Mouse (Mus musculus) ES-Bruce4 (cell line): ENCODE measurements at regions not wholly inside any gene's neighbourhood (a gene's known extent, or its start where the extent isn't known, plus 50 kb on each side); places are given as distances from the start of the nearest gene placed in this dataset.

Experiments
- H3K27ac ChIP-seq: 2 replicates; pipeline ENCODE4 v1.5.1; 2012; ENCODE audit warnings: low read length, inconsistent platforms; ENCODE audit not compliant: insufficient read depth
- H3K27me3 ChIP-seq: 2 replicates; pipeline ENCODE4 v1.6.1; 2012; ENCODE audit warnings: mild to moderate bottlenecking, low read length, inconsistent platforms; ENCODE audit not compliant: control insufficient read depth, poor library complexity, insufficient read depth, severe bottlenecking
- H3K36me3 ChIP-seq: 2 replicates; pipeline ENCODE4 v1.6.1; 2012; ENCODE audit warnings: inconsistent platforms, mild to moderate bottlenecking, low read length, moderate library complexity; ENCODE audit not compliant: control insufficient read depth, poor library complexity, insufficient read depth, severe bottlenecking
- H3K4me1 ChIP-seq: one replicate; pipeline ENCODE4 v1.8.1; 2011; ENCODE audit warnings: low read length; ENCODE audit not compliant: control insufficient read depth, insufficient read depth
- H3K4me3 ChIP-seq: 2 replicates; pipeline ENCODE4 v1.5.1; 2011; ENCODE audit warnings: low read depth, mild to moderate bottlenecking, low read length
- H3K9ac ChIP-seq: 2 replicates; pipeline ENCODE4 v1.6.1; 2012; ENCODE audit warnings: low read depth, mild to moderate bottlenecking, inconsistent platforms; ENCODE audit not compliant: poor library complexity, severe bottlenecking
- H3K9me3 ChIP-seq: replicated peaks from 2 replicates; pipeline ENCODE4 v1.6.1; 2012; ENCODE audit warnings: mild to moderate bottlenecking, low read length, inconsistent platforms; ENCODE audit not compliant: control insufficient read depth, poor library complexity, insufficient read depth, severe bottlenecking
- CTCF ChIP-seq: IDR thresholded peaks from one replicate; pipeline ENCODE4 v1.8.1; 2011; ENCODE audit warnings: low read depth, low read length
- EP300 ChIP-seq: IDR thresholded peaks from 2 replicates; pipeline ENCODE4 v1.6.1; 2011; ENCODE audit warnings: low read depth, low read length; ENCODE audit not compliant: insufficient read depth
- POLR2A ChIP-seq: IDR thresholded peaks from one replicate; pipeline ENCODE4 v1.8.1; 2011; ENCODE audit warnings: low read length; ENCODE audit not compliant: insufficient read depth

GRCm38 (mm10) chr2:92743911-92744310, 144.4 kb downstream of the Chst1 start:
- H3K9ac ChIP-seq, result no peak overlapping the region
- TF ChIP-seq EP300, result no peak
- TF ChIP-seq POLR2A, result no peak
- TF ChIP-seq CTCF, result no peak
- peaks cover 5% of the 10 kb centered on the region for H3K4me1 ChIP-seq
- H3K27ac ChIP-seq, result no peak overlapping the region
- H3K27me3 ChIP-seq, result no peaks in the 10 kb centered on the region
- no peak overlapping the region for H3K4me3 ChIP-seq
- no peaks in the 10 kb centered on the region for H3K9me3 ChIP-seq
- no peaks in the 10 kb centered on the region for H3K36me3 ChIP-seq

GRCm38 (mm10) chr2:92747406-92747805, 147.9 kb downstream of the Chst1 start:
- Histone ChIP-seq H3K27me3 (no peaks in the 10 kb centered on the region), H3K9me3 (no peaks in the 10 kb centered on the region), H3K4me3 (no peak overlapping the region), H3K36me3 (no peaks in the 10 kb centered on the region), H3K4me1 (peaks cover 3% of the 10 kb centered on the region), H3K9ac (no peak overlapping the region), H3K27ac (no peak overlapping the region)
- TF ChIP-seq EP300 (no peak), POLR2A (no peak), CTCF (no peak)

GRCm38 (mm10) chr2:92750116-92750515, 150.6 kb downstream of the Chst1 start:
- H3K4me1 ChIP-seq, result no peaks in the 10 kb centered on the region
- H3K36me3 ChIP-seq, result no peaks in the 10 kb centered on the region
- no peak overlapping the region for H3K4me3 ChIP-seq
- TF ChIP-seq CTCF (no peak), POLR2A (no peak), EP300 (no peak)
- no peaks in the 10 kb centered on the region for H3K9me3 ChIP-seq
- H3K9ac ChIP-seq, result no peak overlapping the region
- H3K27me3 ChIP-seq, result no peaks in the 10 kb centered on the region
- H3K27ac ChIP-seq, result no peak overlapping the region

GRCm38 (mm10) chr2:92750672-92751071, 151.2 kb downstream of the Chst1 start:
- H3K4me3 ChIP-seq, result no peak overlapping the region
- no peaks in the 10 kb centered on the region for H3K36me3 ChIP-seq
- H3K27ac ChIP-seq, result no peak overlapping the region
- H3K9ac ChIP-seq, result no peak overlapping the region
- H3K9me3 ChIP-seq, result no peaks in the 10 kb centered on the region
- no peaks in the 10 kb centered on the region for H3K4me1 ChIP-seq
- TF ChIP-seq EP300 (no peak), POLR2A (no peak), CTCF (no peak)
- H3K27me3 ChIP-seq, result no peaks in the 10 kb centered on the region

GRCm38 (mm10) chr2:92751256-92751655, 151.7 kb downstream of the Chst1 start:
- Histone ChIP-seq H3K4me3 (no peak overlapping the region), H3K36me3 (no peaks in the 10 kb centered on the region), H3K9me3 (no peaks in the 10 kb centered on the region), H3K27ac (no peak overlapping the region), H3K9ac (no peak overlapping the region), H3K4me1 (no peaks in the 10 kb centered on the region), H3K27me3 (no peaks in the 10 kb centered on the region)
- TF ChIP-seq CTCF (no peak), POLR2A (no peak), EP300 (no peak)

- Histone ChIP-seq H3K27me3 (no peaks in the 10 kb centered on the region), H3K4me3 (no peak overlapping the region), H3K4me1 (no peaks in the 10 kb centered on the region), H3K9ac (no peak overlapping the region), H3K9me3 (no peaks in the 10 kb centered on the region), H3K27ac (no peak overlapping the region), H3K36me3 (no peaks in the 10 kb centered on the region)
- TF ChIP-seq EP300 (no peak), CTCF (no peak), POLR2A (no peak)
These were observed 152.6 kb downstream of the Chst1 start for GRCm38 (mm10) chr2:92752156-92752555.
